Comparison of ENCODE assay signal across 8 mouse cellular contexts in the genomic region with DNA sequence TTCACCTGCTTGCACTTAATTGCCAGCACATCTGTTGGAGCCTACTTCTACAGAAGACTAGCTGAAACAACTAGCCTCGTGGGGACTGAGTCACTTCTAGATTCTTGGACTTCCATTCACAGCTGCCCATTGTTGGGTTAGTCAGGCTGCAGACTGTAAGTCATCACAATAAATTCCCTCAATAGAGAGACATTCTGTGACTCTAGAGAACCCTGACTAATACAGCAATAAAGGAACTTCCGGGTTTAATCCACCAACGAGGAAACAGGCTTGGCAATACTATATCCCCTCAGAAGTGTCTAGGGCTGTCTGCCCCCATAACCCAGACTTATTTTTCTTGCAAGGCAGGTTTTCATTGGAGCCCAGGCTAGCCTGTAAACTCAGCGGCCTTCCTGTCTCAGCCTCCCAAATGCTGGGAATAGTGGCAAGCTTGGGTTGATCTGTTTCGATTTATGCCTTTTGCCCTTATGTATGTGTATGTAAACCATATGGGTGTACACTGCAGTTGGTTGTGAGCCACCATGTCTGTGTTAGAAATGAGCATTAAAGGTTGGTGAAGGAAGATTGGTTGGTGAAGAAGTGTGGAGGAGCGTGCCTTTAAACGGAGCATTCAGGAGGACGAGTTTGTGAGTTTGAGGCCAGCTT. TPM values are rescaled to one million over a fixed set of nuclear protein-coding genes. Genes with fewer than 3 reads are reported as not detected.
DNase-seq lines count a peak whose midpoint lies in the region; ATAC-seq and TF ChIP-seq lines count a peak whose summit lies in the region.

No protein-coding gene starts in this region.

- H3K4me2 ChIP-seq in heart, embryonic 13.5 days = peak overlapping the region; percentile 90
- H3K4me2 ChIP-seq in hindbrain, embryonic 11.5 days (replicated peaks; ENCODE audit: low read depth, low read length) = peak overlapping the region; percentile 31
- peak overlapping the region; percentile 71 for H3K4me2 ChIP-seq in midbrain, embryonic 13.5 days (replicated peaks)

- ATAC-seq in heart, embryonic 13.5 days (ENCODE audit: extremely low read depth, insufficient number of reproducible peaks, low FRiP score, low TSS enrichment) = no peak
- peak; percentile 0; the same call in 1 of the 2 replicates for ATAC-seq in hindbrain, embryonic 11.5 days (ENCODE audit: low FRiP score)
- peak; percentile 0; the same call in 1 of the 2 replicates for ATAC-seq in midbrain, embryonic 13.5 days

- peaks cover 1% of the 10 kb centered on the region for H3K79me2 ChIP-seq in MEL (ENCODE audit: control insufficient read depth, insufficient read depth, low read length, poor library complexity)

- peaks cover 50% of the 10 kb centered on the region for H3K4me1 ChIP-seq in heart, embryonic 13.5 days
- peaks cover 0 to 15% of the 10 kb centered on the region in 2 experiments; a peak in 2 of 4 replicates for H3K4me1 ChIP-seq in MEL (ENCODE audit: control insufficient read depth in 1 of 2, insufficient read depth in 2 of 2, low read length in 2 of 2)
- peaks cover 13% of the 10 kb centered on the region for H3K4me1 ChIP-seq in hindbrain, embryonic 11.5 days (replicated peaks; ENCODE audit: control insufficient read depth, insufficient read depth, low read length)
- H3K4me1 ChIP-seq in midbrain, embryonic 13.5 days (replicated peaks) = peaks cover 45% of the 10 kb centered on the region

- TF ChIP-seq CTCF in MEL (IDR thresholded peaks at IDR 0.05 in 2 of 3, conservative IDR thresholded peaks at IDR 0.05 in 1 of 3; ENCODE audit: control insufficient read depth in 1 of 3, insufficient read depth in 1 of 3, low read depth in 2 of 3, low read length in 3 of 3, poor library complexity in 1 of 3, severe bottlenecking in 1 of 3) = no peak

- intact Hi-C loops in gastrocnemius, postnatal 36 days (cut with DNase I) = loop anchor here (5.0 kb wide), 1 partner anchor 70 kb away; no protein-coding TSS in a partner anchor

- H3K9me3 ChIP-seq in heart, embryonic 13.5 days = no peaks in the 10 kb centered on the region
- no peaks in the 10 kb centered on the region for H3K9me3 ChIP-seq in MEL (replicated peaks; ENCODE audit: insufficient read depth, low read length)
- H3K9me3 ChIP-seq in hindbrain, embryonic 11.5 days (ENCODE audit: control insufficient read depth, low read length) = no peaks in the 10 kb centered on the region
- H3K9me3 ChIP-seq in midbrain, embryonic 13.5 days = no peaks in the 10 kb centered on the region

- no peak for TF ChIP-seq POLR2A in MEL (IDR thresholded peaks at IDR 0.05; ENCODE audit: control insufficient read depth in 1 of 2, insufficient read depth in 1 of 2, low read depth in 1 of 2, low read length in 2 of 2, poor library complexity in 1 of 2)

- WGBS in heart, embryonic 13.5 days = 39% methylated on average over 8 of the region's 8 CpGs
- 47% methylated on average over 8 of the region's 8 CpGs for WGBS in hindbrain, embryonic 11.5 days
- 45% methylated on average over 8 of the region's 8 CpGs for WGBS in midbrain, embryonic 13.5 days

- H3K27me3 ChIP-seq in heart, embryonic 13.5 days (replicated peaks) = no peaks in the 10 kb centered on the region
- no peaks in the 10 kb centered on the region for H3K27me3 ChIP-seq in MEL (ENCODE audit: control insufficient read depth in 1 of 2, insufficient read depth in 2 of 2, low read length in 2 of 2)
- H3K27me3 ChIP-seq in hindbrain, embryonic 11.5 days (ENCODE audit: control insufficient read depth, insufficient read depth, low read length) = no peaks in the 10 kb centered on the region
- H3K27me3 ChIP-seq in midbrain, embryonic 13.5 days = peaks cover 15% of the 10 kb centered on the region; the same call in 1 of the 2 replicates

- DNase-seq in heart, adult 18-20 months = no peak
- DNase-seq in MEL (ENCODE audit: low read depth, low spot score) = peak; percentile 61
- DNase-seq in hindbrain, embryonic 11.5 days (ENCODE audit: low spot score) = no peak
- no peak for DNase-seq in urinary bladder, postnatal 25 days (ENCODE audit: low spot score)
- DNase-seq in gastrocnemius, postnatal 36 days = no peak
- DNase-seq in layer of hippocampus, adult 9-11 months = no peak

- H3K9ac ChIP-seq in heart, embryonic 13.5 days = peak overlapping the region; percentile 97
- H3K9ac ChIP-seq in MEL (ENCODE audit: control insufficient read depth, low read depth, low read length, poor library complexity, severe bottlenecking) = peak overlapping the region; percentile 75
- peak overlapping the region; percentile 77 for H3K9ac ChIP-seq in hindbrain, embryonic 11.5 days (ENCODE audit: low read depth, low read length)
- H3K9ac ChIP-seq in midbrain, embryonic 13.5 days (replicated peaks) = peak overlapping the region; percentile 91

- TF ChIP-seq RAD21 in MEL (IDR thresholded peaks at IDR 0.05; ENCODE audit: low read depth, low read length) = no peak

- TF ChIP-seq EP300 in MEL (IDR thresholded peaks at IDR 0.05; ENCODE audit: low read depth in 1 of 2, low read length in 2 of 2) = no peak

- H3K4me3 ChIP-seq in heart, embryonic 13.5 days = peak overlapping the region; percentile 95
- peak overlapping the region; percentile 42 to 73 for H3K4me3 ChIP-seq in MEL (ENCODE audit: control insufficient read depth in 1 of 2, insufficient read depth in 1 of 2, low read depth in 2 of 2, low read length in 2 of 2)
- peak overlapping the region; percentile 81 for H3K4me3 ChIP-seq in hindbrain, embryonic 11.5 days (ENCODE audit: low read depth, low read length)
- peak overlapping the region; percentile 92 for H3K4me3 ChIP-seq in midbrain, embryonic 13.5 days (replicated peaks)

- peak overlapping the region; percentile 88 for H3K27ac ChIP-seq in heart, embryonic 13.5 days (replicated peaks)
- H3K27ac ChIP-seq in MEL (ENCODE audit: control insufficient read depth, low read depth, low read length) = peak overlapping the region; percentile 80
- H3K27ac ChIP-seq in hindbrain, embryonic 11.5 days (ENCODE audit: low read depth, low read length) = no peak overlapping the region
- H3K27ac ChIP-seq in midbrain, embryonic 13.5 days = peak overlapping the region; percentile 92

- H3K36me3 ChIP-seq in heart, embryonic 13.5 days = peaks cover 50% of the 10 kb centered on the region
- H3K36me3 ChIP-seq in MEL (ENCODE audit: control insufficient read depth in 1 of 2, insufficient read depth in 2 of 2, low read length in 2 of 2) = peaks cover 0 to 6% of the 10 kb centered on the region in 2 experiments; a peak in 3 of 4 replicates
- peaks cover 6% of the 10 kb centered on the region; the same call in 1 of the 2 replicates for H3K36me3 ChIP-seq in hindbrain, embryonic 11.5 days (ENCODE audit: control insufficient read depth, insufficient read depth, low read length)
- peaks cover 57% of the 10 kb centered on the region for H3K36me3 ChIP-seq in midbrain, embryonic 13.5 days

RNA-seq across cellular contexts. Expression of a gene that starts 0.6 kb away (rescaled TPM):
- polyA plus RNA-seq in heart, embryonic 13.5 days (2015; fragmentation: Nextera tagmentation; extraction: Ambion mirVana) = 39.5 and 42.8 TPM in 2 replicates
- 10 to 100 TPM; 16.5 to 21.0 TPM for total RNA-seq in heart, adult 18-20 months (2021)
- total RNA-seq in MEL (2012; rRNA removed) = 23.9 and 24.2 TPM in 2 replicates
- 10 to 100 TPM in 1 of 2 experiments, not detected in 1; 46.2 TPM for polyA plus RNA-seq in MEL (2012; ENCODE audit: insufficient read depth in 1 of 2, insufficient read length in 2 of 2, low read depth in 1 of 2, low replicate concordance in 2 of 2, missing spikeins in 1 of 2)
- polyA plus RNA-seq in hindbrain, embryonic 11.5 days (2014; fragmentation: Nextera tagmentation; extraction: Ambion mirVana) = 58.8 and 61.1 TPM in 2 replicates
- 62.7 and 64.1 TPM in 2 replicates for polyA plus RNA-seq in midbrain, embryonic 13.5 days (2015; fragmentation: Nextera tagmentation; extraction: Ambion mirVana)
- 10 to 100 TPM; 11.0 to 12.0 TPM for total RNA-seq in gastrocnemius, postnatal 36 days (2021)

RNA-seq across cellular contexts. Expression of a gene that starts 4.2 kb away (rescaled TPM):
- 2.2 and 2.5 TPM in 2 replicates for polyA plus RNA-seq in heart, embryonic 13.5 days (2015; fragmentation: Nextera tagmentation; extraction: Ambion mirVana)
- 1 to 10 TPM; 1.7 TPM for total RNA-seq in heart, adult 18-20 months (2021)
- 2.2 TPM in 2 replicates for total RNA-seq in MEL (2012; rRNA removed)
- polyA plus RNA-seq in MEL (2012; ENCODE audit: insufficient read depth in 1 of 2, insufficient read length in 2 of 2, low read depth in 1 of 2, low replicate concordance in 2 of 2, missing spikeins in 1 of 2) = 10 to 100 TPM in 1 of 2 experiments, not detected in 1; 14.2 TPM
- polyA plus RNA-seq in hindbrain, embryonic 11.5 days (2014; fragmentation: Nextera tagmentation; extraction: Ambion mirVana) = 1.7 and 2.1 TPM in 2 replicates
- polyA plus RNA-seq in midbrain, embryonic 13.5 days (2015; fragmentation: Nextera tagmentation; extraction: Ambion mirVana) = 8.0 and 8.5 TPM in 2 replicates
- total RNA-seq in gastrocnemius, postnatal 36 days (2021) = 1 to 10 TPM; 2.5 to 3.0 TPM

RNA-seq across cellular contexts. Expression of a gene that starts 6.8 kb away (rescaled TPM):
- 35.1 and 38.4 TPM in 2 replicates for polyA plus RNA-seq in heart, embryonic 13.5 days (2015; fragmentation: Nextera tagmentation; extraction: Ambion mirVana)
- total RNA-seq in heart, adult 18-20 months (2021) = under 1 TPM; 0.37 to 0.69 TPM
- total RNA-seq in MEL (2012; rRNA removed) = 0.26 and 0.58 TPM in 2 replicates
- 1 to 10 TPM in 1 of 2 experiments, not detected in 1; 5.6 TPM for polyA plus RNA-seq in MEL (2012; ENCODE audit: insufficient read depth in 1 of 2, insufficient read length in 2 of 2, low read depth in 1 of 2, low replicate concordance in 2 of 2, missing spikeins in 1 of 2)
- polyA plus RNA-seq in hindbrain, embryonic 11.5 days (2014; fragmentation: Nextera tagmentation; extraction: Ambion mirVana) = 123 and 136 TPM in 2 replicates
- 245 and 257 TPM in 2 replicates for polyA plus RNA-seq in midbrain, embryonic 13.5 days (2015; fragmentation: Nextera tagmentation; extraction: Ambion mirVana)
- under 1 TPM; 0.42 to 0.71 TPM for total RNA-seq in gastrocnemius, postnatal 36 days (2021)

RNA-seq across cellular contexts. Expression of a gene that starts 13.6 kb away (rescaled TPM):
- 0.52 TPM in 1 of 2 replicates, not detected in the other for polyA plus RNA-seq in heart, embryonic 13.5 days (2015; fragmentation: Nextera tagmentation; extraction: Ambion mirVana)
- total RNA-seq in heart, adult 18-20 months (2021) = under 1 TPM in 1 of 2 experiments, not detected in 1; 0.31 TPM
- not detected in 2 replicates for total RNA-seq in MEL (2012; rRNA removed)
- 1 to 10 TPM in 1 of 2 experiments, not detected in 1; 2.0 TPM for polyA plus RNA-seq in MEL (2012; ENCODE audit: insufficient read depth in 1 of 2, insufficient read length in 2 of 2, low read depth in 1 of 2, low replicate concordance in 2 of 2, missing spikeins in 1 of 2)
- polyA plus RNA-seq in hindbrain, embryonic 11.5 days (2014; fragmentation: Nextera tagmentation; extraction: Ambion mirVana) = 0.81 and 1.2 TPM in 2 replicates
- polyA plus RNA-seq in midbrain, embryonic 13.5 days (2015; fragmentation: Nextera tagmentation; extraction: Ambion mirVana) = 0.90 and 1.2 TPM in 2 replicates
- total RNA-seq in gastrocnemius, postnatal 36 days (2021) = under 1 TPM in 1 of 2 experiments, not detected in 1; 0.20 TPM

RNA-seq across cellular contexts. Expression of a gene that starts 13.7 kb away (rescaled TPM):
- 18.8 and 22.8 TPM in 2 replicates for polyA plus RNA-seq in heart, embryonic 13.5 days (2015; fragmentation: Nextera tagmentation; extraction: Ambion mirVana)
- total RNA-seq in heart, adult 18-20 months (2021) = 10 to 100 TPM; 65.1 to 66.5 TPM
- total RNA-seq in MEL (2012; rRNA removed) = 25.8 and 26.3 TPM in 2 replicates
- polyA plus RNA-seq in MEL (2012; ENCODE audit: insufficient read depth in 1 of 2, insufficient read length in 2 of 2, low read depth in 1 of 2, low replicate concordance in 2 of 2, missing spikeins in 1 of 2) = 100 to 1,000 TPM in 1 of 2 experiments, not detected in 1; 115 TPM
- polyA plus RNA-seq in hindbrain, embryonic 11.5 days (2014; fragmentation: Nextera tagmentation; extraction: Ambion mirVana) = 20.4 and 22.4 TPM in 2 replicates
- 33.0 and 36.9 TPM in 2 replicates for polyA plus RNA-seq in midbrain, embryonic 13.5 days (2015; fragmentation: Nextera tagmentation; extraction: Ambion mirVana)
- total RNA-seq in gastrocnemius, postnatal 36 days (2021) = 10 to 100 TPM; 75.8 to 82.8 TPM

Comparison
In these comparisons a context has a peak if more than half of its experiments do, and no peak if none do; other contexts are left out.
1. H3K4me2 ChIP-seq: peak in every context shown above with its lines; median percentile 90 in heart, embryonic 13.5 days; 71 in midbrain, embryonic 13.5 days; 31 in hindbrain, embryonic 11.5 days.